Mouse (Mus musculus): ENCODE measurements at regions not wholly inside any gene's neighbourhood (a gene's known extent, or its start where the extent isn't known, plus 50 kb on each side); places are given as distances from the start of the nearest gene placed in this dataset.

DNA sequence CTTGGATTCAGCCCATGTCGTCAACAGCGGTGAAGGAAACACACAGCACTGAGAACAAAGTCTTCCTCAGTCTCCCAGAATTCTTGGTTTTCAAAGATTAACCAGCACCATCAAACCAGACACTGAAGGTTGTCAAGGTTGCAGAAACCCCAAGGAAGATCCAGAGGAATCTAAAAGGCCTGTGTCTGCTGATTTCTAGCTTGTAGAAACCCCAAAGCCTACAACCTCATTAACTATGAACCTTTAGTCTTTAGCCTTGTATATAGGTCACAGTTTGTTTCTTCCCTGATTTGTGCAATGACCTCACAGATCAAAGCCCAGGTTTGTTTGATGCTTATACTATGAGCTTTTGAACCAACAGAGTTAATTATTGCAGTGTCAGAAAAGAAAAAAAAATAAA is 497.1 kb upstream of the Tnp1 start:
- H3K36me3 ChIP-seq (ENCODE audit: insufficient read depth), result no peaks in the 10 kb centered on the region
- TF ChIP-seq CTCF (IDR thresholded peaks at IDR 0.05; ENCODE audit: low read depth), result no peak
- H3K4me1 ChIP-seq (ENCODE audit: insufficient read depth), result 0 out of 2 replicates have a peak, but pooled peaks cover 3% of the 10 kb centered on the region
- DNase-seq (no peak), ATAC-seq (ENCODE audit: insufficient read depth) (no peak)
- H3K4me3 ChIP-seq (ENCODE audit: low read depth, low read length), result no peak overlapping the region
- WGBS, result 96% methylated on average over 2 of the region's 2 CpGs
- H3K27me3 ChIP-seq (ENCODE audit: insufficient read depth, low read length), result no peaks in the 10 kb centered on the region
- H3K9ac ChIP-seq, result no peak overlapping the region
- H3K9me3 ChIP-seq (ENCODE audit: low read depth, low read length), result no peaks in the 10 kb centered on the region
- no peak overlapping the region for H3K4me2 ChIP-seq
- H3K27ac ChIP-seq (ENCODE audit: low read depth), result no peak overlapping the region

DNA sequence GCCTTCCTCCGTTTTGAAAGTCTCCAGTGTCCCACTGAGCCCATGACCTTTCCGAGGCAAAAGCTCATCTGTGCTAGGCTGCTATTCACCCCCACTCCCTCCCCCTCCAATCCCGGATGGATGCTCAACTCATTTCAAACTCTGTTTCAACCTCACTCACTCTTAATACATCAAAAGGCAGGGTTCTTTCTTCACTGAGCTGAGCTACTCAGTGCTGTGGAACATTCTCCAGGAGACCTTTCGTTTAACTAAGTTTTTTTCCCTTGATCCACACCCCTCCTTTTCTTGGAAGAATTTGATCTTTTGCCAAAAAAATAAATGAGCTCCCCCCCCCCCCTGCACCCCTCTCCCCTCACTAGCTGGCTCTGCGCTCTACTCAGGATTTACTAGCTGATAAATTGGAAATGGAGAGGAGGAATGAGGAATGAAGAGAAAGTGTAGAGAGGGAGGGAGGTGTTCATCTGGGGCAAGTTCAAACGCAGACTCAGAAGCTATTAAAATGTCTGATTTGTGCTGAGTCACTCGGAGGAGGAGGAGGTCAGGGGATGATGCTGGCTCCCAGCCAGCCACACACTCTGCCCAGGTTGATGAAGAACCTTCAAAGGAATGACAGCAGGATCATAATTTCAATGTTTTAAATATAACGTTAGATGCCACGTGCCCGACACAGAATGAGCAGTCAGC is 491.5 kb upstream of the Tnp1 start:
- no peak for TF ChIP-seq CTCF (IDR thresholded peaks at IDR 0.05; ENCODE audit: low read depth)
- DNase-seq (peak; percentile 45), ATAC-seq (ENCODE audit: insufficient read depth) (peak; percentile 49; the same call in 1 of the 2 replicates)
- Histone ChIP-seq H3K4me3 (ENCODE audit: low read depth, low read length) (no peak overlapping the region), H3K4me2 (no peak overlapping the region), H3K36me3 (ENCODE audit: insufficient read depth) (no peaks in the 10 kb centered on the region), H3K9ac (no peak overlapping the region), H3K27me3 (ENCODE audit: insufficient read depth, low read length) (no peaks in the 10 kb centered on the region), H3K27ac (ENCODE audit: low read depth) (no peak overlapping the region), H3K9me3 (ENCODE audit: low read depth, low read length) (no peaks in the 10 kb centered on the region), H3K4me1 (ENCODE audit: insufficient read depth) (no peaks in the 10 kb centered on the region; the same call in 1 of the 2 replicates)
- 25% methylated on average over 10 of the region's 10 CpGs for WGBS

DNA sequence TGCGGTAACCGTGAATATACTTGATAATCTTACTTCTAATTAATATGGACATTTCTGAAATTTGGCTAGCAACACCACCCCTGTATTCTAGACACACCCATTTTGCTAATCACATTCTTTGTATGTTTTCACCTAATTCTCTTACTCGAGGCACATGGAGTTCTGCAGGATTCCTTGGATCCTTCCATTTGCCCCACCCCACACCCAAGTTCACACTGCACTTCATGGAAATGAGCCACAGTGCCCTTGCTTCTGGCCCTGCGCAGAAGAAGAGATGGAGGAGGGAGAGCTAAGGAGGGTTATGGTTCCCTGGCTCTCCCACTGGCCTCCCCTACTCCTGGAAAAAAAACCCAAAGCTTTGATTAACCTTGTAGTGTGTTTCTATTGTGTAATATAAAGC is 487.9 kb upstream of the Tnp1 start:
- Histone ChIP-seq H3K4me3 (ENCODE audit: low read depth, low read length) (no peak overlapping the region), H3K9ac (no peak overlapping the region), H3K9me3 (ENCODE audit: low read depth, low read length) (no peaks in the 10 kb centered on the region), H3K27me3 (ENCODE audit: insufficient read depth, low read length) (no peaks in the 10 kb centered on the region), H3K27ac (ENCODE audit: low read depth) (no peak overlapping the region), H3K4me2 (no peak overlapping the region), H3K4me1 (ENCODE audit: insufficient read depth) (no peaks in the 10 kb centered on the region; the same call in 1 of the 2 replicates), H3K36me3 (ENCODE audit: insufficient read depth) (no peaks in the 10 kb centered on the region)
- DNase-seq (no peak), ATAC-seq (ENCODE audit: insufficient read depth) (no peak)
- no peak for TF ChIP-seq CTCF (IDR thresholded peaks at IDR 0.05; ENCODE audit: low read depth)
- 84% methylated on average over 4 of the region's 4 CpGs for WGBS

DNA sequence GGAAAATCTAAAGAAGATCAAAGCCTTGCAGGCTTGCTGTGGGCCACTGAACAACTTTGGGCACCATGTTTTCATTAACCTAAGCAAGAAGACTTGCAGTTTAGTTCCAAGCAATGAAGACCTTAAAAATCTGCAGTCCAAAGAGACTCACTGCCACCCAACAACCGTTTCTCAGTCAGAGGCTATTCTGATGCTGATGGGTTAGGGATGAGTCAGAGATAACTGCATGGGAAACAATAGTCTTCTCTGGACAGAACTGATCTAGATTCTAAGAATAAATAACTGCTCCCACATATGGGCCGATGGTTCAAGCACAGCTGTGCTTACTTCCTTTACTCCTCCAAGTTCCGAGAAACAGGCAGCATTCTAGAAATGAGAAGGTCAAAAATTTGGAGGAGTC is 485.0 kb upstream of the Tnp1 start:
- Histone ChIP-seq H3K27me3 (ENCODE audit: insufficient read depth, low read length) (no peaks in the 10 kb centered on the region), H3K27ac (ENCODE audit: low read depth) (no peak overlapping the region), H3K4me2 (no peak overlapping the region), H3K36me3 (ENCODE audit: insufficient read depth) (no peaks in the 10 kb centered on the region), H3K4me3 (ENCODE audit: low read depth, low read length) (no peak overlapping the region), H3K9me3 (ENCODE audit: low read depth, low read length) (no peaks in the 10 kb centered on the region), H3K9ac (no peak overlapping the region), H3K4me1 (ENCODE audit: insufficient read depth) (no peaks in the 10 kb centered on the region)
- ATAC-seq (ENCODE audit: insufficient read depth) (no peak), DNase-seq (no peak)
- TF ChIP-seq CTCF (IDR thresholded peaks at IDR 0.05; ENCODE audit: low read depth), result no peak
- 82% methylated on average over 3 of the region's 3 CpGs for WGBS

DNA sequence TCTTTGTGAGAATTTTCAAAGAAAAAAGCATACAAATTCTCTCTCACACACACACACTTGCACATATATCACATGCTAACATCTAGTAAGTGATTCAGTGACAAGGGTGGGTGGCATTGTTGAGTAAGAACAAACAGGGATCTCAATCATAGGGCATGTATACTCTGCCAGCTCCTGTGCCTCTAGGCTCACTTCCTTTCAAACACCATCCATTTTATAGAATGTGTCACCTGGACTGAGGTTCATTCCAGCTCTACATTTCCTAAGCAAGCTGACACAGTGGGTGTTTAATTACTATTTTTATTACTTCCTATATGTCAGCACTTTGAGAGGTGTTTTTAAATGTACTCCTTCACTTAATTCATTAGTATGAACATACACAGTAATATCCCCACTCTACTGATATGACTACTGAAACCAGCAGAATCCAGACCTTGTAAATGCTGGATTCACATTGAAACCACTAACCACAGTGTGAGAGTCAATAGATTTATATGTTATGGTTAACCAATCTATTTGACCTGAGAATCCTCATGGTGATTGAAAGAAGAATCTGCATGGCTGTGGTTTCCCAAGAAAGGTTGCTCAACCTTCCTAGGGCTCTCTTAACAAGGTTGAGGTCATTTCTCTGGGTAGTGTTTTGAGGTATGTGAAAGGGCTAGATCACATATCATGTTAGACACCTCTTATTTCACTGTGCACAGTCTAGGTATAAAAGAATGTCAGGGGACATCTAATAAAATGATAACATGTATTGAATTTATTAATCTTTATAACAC is 480.5 kb upstream of the Tnp1 start:
- Histone ChIP-seq H3K4me1 (ENCODE audit: insufficient read depth) (no peaks in the 10 kb centered on the region), H3K4me2 (no peak overlapping the region), H3K9me3 (ENCODE audit: low read depth, low read length) (no peaks in the 10 kb centered on the region), H3K9ac (no peak overlapping the region), H3K36me3 (ENCODE audit: insufficient read depth) (no peaks in the 10 kb centered on the region), H3K4me3 (ENCODE audit: low read depth, low read length) (no peak overlapping the region), H3K27me3 (ENCODE audit: insufficient read depth, low read length) (no peaks in the 10 kb centered on the region), H3K27ac (ENCODE audit: low read depth) (no peak overlapping the region)
- ATAC-seq (ENCODE audit: insufficient read depth) (no peak), DNase-seq (no peak)
- TF ChIP-seq CTCF (IDR thresholded peaks at IDR 0.05; ENCODE audit: low read depth), result no peak

DNA sequence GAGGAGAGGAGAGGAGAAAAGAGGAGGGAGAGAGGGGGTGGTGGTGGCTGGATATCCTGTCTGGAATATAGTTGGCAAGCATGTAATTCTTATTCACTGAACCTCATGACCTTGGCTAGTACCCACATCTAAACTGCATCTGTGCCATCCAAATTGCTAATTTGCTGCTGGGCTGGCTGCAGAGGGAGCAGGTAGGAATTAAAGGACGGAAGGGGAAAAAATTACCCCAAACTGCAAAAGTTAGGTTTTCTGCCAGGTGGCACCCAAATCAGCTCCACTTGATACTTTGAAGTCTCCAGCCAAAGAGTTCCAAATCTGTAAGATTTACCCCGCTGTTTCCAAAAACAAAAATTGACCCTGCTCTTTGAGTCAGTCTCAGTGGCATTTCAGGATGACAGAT is 466.2 kb upstream of the Tnp1 start:
- TF ChIP-seq CTCF (IDR thresholded peaks at IDR 0.05; ENCODE audit: low read depth), result no peak
- WGBS, result 65% methylated on average over 2 of the region's 2 CpGs
- no peak overlapping the region for H3K9ac ChIP-seq

DNA sequence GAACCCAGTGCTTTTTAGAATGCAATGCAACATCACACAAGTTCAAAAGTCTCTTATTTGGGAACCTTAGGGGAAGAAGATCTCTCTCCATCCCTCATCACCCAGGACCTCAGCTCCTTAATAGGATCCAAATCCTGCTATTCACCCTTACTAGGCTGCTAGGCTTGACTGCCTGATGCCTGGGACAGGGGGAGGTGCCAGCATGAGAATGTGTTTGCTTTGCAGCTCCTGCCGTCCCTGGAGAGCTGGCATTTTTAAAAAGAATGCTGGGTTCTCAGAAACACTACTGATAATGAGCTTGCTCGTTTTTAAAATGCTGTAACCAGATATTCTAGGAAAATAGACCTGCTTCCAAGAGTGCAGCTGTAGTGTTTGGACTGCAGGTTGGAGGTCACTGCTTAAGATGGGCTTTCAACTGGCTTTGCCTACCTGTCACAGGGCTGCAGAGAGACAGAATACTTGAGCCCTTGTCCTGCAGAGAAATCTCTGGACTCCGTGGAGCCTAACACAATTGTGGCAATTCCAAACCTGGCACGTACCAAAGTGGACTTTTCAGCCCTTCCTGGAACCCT is 463.7 kb upstream of the Tnp1 start:
- DNase-seq, result peak; percentile 44
- no peaks in the 10 kb centered on the region for H3K4me1 ChIP-seq (ENCODE audit: insufficient read depth)
- H3K4me2 ChIP-seq, result no peak overlapping the region
- WGBS, result 33% methylated on average over 4 of the region's 4 CpGs
- TF ChIP-seq CTCF (IDR thresholded peaks at IDR 0.05; ENCODE audit: low read depth), result no peak
- H3K27me3 ChIP-seq (ENCODE audit: insufficient read depth, low read length), result no peaks in the 10 kb centered on the region
- peak overlapping the region; percentile 27; the same call in 1 of the 2 replicates for H3K27ac ChIP-seq (ENCODE audit: low read depth)
- H3K4me3 ChIP-seq (ENCODE audit: low read depth, low read length), result no peak overlapping the region
- H3K9ac ChIP-seq, result no peak overlapping the region
- no peaks in the 10 kb centered on the region for H3K9me3 ChIP-seq (ENCODE audit: low read depth, low read length)
- no peaks in the 10 kb centered on the region for H3K36me3 ChIP-seq (ENCODE audit: insufficient read depth)
- peak; percentile 58; the same call in 1 of the 2 replicates for ATAC-seq (ENCODE audit: insufficient read depth)

More for the DNA sequence above, 466.2 kb upstream of the Tnp1 start:
- Histone ChIP-seq H3K4me3 (ENCODE audit: low read depth, low read length) (no peak overlapping the region), H3K4me1 (ENCODE audit: insufficient read depth) (no peaks in the 10 kb centered on the region), H3K27ac (ENCODE audit: low read depth) (no peak overlapping the region), H3K9me3 (ENCODE audit: low read depth, low read length) (no peaks in the 10 kb centered on the region), H3K27me3 (ENCODE audit: insufficient read depth, low read length) (no peaks in the 10 kb centered on the region), H3K4me2 (no peak overlapping the region), H3K36me3 (ENCODE audit: insufficient read depth) (no peaks in the 10 kb centered on the region)
- no peak for DNase-seq
- no peak for ATAC-seq (ENCODE audit: insufficient read depth)

Data from lung, embryonic 14.5 days (tissue).